Mouse (Mus musculus) left cerebral cortex, postnatal 25 days (tissue): Measurements from ENCODE around the gene Igfbp4. TPM values are rescaled to one million over a fixed set of nuclear protein-coding genes. Genes with fewer than 3 reads are reported as not detected.

Source experiments
- DNase-seq, 2 experiments: peaks; one replicate each; pipeline ENCODE4 v3.0.0; 2022; ENCODE audit warnings: low spot score in 2 of 2, mixed read lengths in 1 of 2
- intact Hi-C: fragments of 180-260 bp; cut with DNase I; formaldehyde crosslinking; loops from one replicate; pipeline ENCODE4 v1.15.1; 2025
- total RNA-seq, 2 experiments: library from RNA; stranded (reverse); gene quantifications; 2 replicates each; pipeline ENCODE4 v1.2.3; 2021

The Igfbp4 gene
- total RNA-seq, 2 experiments from 2014 or later: 71.2 to 78.2 TPM

GRCm38 (mm10) chr11:99076744-99077319 is 35.8 kb downstream of the Igfbp4 start:
- no peak for DNase-seq

GRCm38 (mm10) chr11:99077869-99078268 is 36.8 kb downstream of the Igfbp4 start:
- no peak for DNase-seq

More at GRCm38 (mm10) chr11:99076744-99077319, 35.8 kb downstream of the Igfbp4 start:
- intact Hi-C loops: no loop called here

GRCm38 (mm10) chr11:99080902-99081543 is 40.0 kb downstream of the Igfbp4 start:
- intact Hi-C loops: no loop called here

More at GRCm38 (mm10) chr11:99077869-99078268, 36.8 kb downstream of the Igfbp4 start:
- intact Hi-C loops: no loop called here

GRCm38 (mm10) chr11:99081566-99081965 is 40.5 kb downstream of the Igfbp4 start:
- intact Hi-C loops: no loop called here
- DNase-seq: no peak

More at GRCm38 (mm10) chr11:99080902-99081543, 40.0 kb downstream of the Igfbp4 start:
- no peak for DNase-seq

GRCm38 (mm10) chr11:99082098-99082497 is 41.1 kb downstream of the Igfbp4 start:
- no peak for DNase-seq
- intact Hi-C loops: no loop called here

GRCm38 (mm10) chr11:99083516-99083915 is 42.5 kb downstream of the Igfbp4 start:
- no peak for DNase-seq
- intact Hi-C loops: no loop called here

GRCm38 (mm10) chr11:99084366-99084765 is 43.3 kb downstream of the Igfbp4 start:
- DNase-seq: no peak
- intact Hi-C loops: no loop called here

- intact Hi-C loops: no loop called here
- peak in 1 of 2 experiments; percentile 29 for DNase-seq
These were observed 47.4 kb downstream of the Igfbp4 start for GRCm38 (mm10) chr11:99088486-99088885.

- DNase-seq: no peak
- intact Hi-C loops: no loop called here
These were observed 48.1 kb downstream of the Igfbp4 start, which contains the start of gene Tns4 for GRCm38 (mm10) chr11:99089077-99089601. Gene Tns4, minus strand, starts transcription at chr11:99089306.

- no peak for DNase-seq
- intact Hi-C loops: no loop called here
These were observed 49.3 kb downstream of the Igfbp4 start for GRCm38 (mm10) chr11:99090391-99090790.

GRCm38 (mm10) chr11:99091666-99092065 is 50.6 kb downstream of the Igfbp4 start:
- intact Hi-C loops: no loop called here
- no peak for DNase-seq

- intact Hi-C loops: no loop called here
These were observed 52.7 kb downstream of the Igfbp4 start for GRCm38 (mm10) chr11:99093740-99094139.

GRCm38 (mm10) chr11:99094911-99095676 is 54.0 kb downstream of the Igfbp4 start:
- intact Hi-C loops: no loop called here
- no peak for DNase-seq

More at GRCm38 (mm10) chr11:99093740-99094139, 52.7 kb downstream of the Igfbp4 start:
- DNase-seq: no peak

- no peak for DNase-seq
- intact Hi-C loops: no loop called here
These were observed 54.7 kb downstream of the Igfbp4 start for GRCm38 (mm10) chr11:99095759-99096158.

- intact Hi-C loops: no loop called here
- no peak for DNase-seq
These were observed 55.4 kb downstream of the Igfbp4 start for GRCm38 (mm10) chr11:99096417-99096816.

- DNase-seq: no peak
- intact Hi-C loops: no loop called here
These were observed 56.1 kb downstream of the Igfbp4 start for GRCm38 (mm10) chr11:99096996-99097774.

- intact Hi-C loops: no loop called here
- no peak for DNase-seq
These were observed 57.9 kb downstream of the Igfbp4 start for GRCm38 (mm10) chr11:99098924-99099323.

GRCm38 (mm10) chr11:99099516-99099915 is 58.5 kb downstream of the Igfbp4 start:
- no peak for DNase-seq
- intact Hi-C loops: no loop called here

- intact Hi-C loops: no loop called here
- no peak for DNase-seq
These were observed 59.2 kb downstream of the Igfbp4 start for GRCm38 (mm10) chr11:99100215-99100614.
